Mouse (Mus musculus) heart, postnatal 0 days (tissue): ENCODE measurements around the gene Lamb3.

ENCODE experiments used
- CTCF ChIP-seq: IDR thresholded peaks from 2 replicates; pipeline ENCODE4 v1.5.1; 2016; ENCODE audit warnings: antibody characterized with exemption, control low read depth, low read depth
- EP300 ChIP-seq: IDR thresholded peaks from 2 replicates; pipeline ENCODE4 v1.6.1; 2016; ENCODE audit warnings: antibody characterized with exemption, low read depth

- no peak for TF ChIP-seq CTCF
- TF ChIP-seq EP300: no peak
Observed at GRCm38 (mm10) chr1:193359199-193359598, 151.7 kb downstream of the Lamb3 start.
